Mouse (Mus musculus) ES-Bruce4 (cell line): Measurements from ENCODE around the gene Trim26.
"Not testable (repeated sequence)": the region's sequence is repeated elsewhere in the genome, so short reads cannot be mapped to it uniquely, and the experiment has no call there.

ENCODE experiments used
- CTCF ChIP-seq: IDR thresholded peaks from one replicate; pipeline ENCODE4 v1.8.1; 2011; ENCODE audit warnings: low read depth, low read length
- EP300 ChIP-seq: IDR thresholded peaks from 2 replicates; pipeline ENCODE4 v1.6.1; 2011; ENCODE audit warnings: low read depth, low read length; ENCODE audit not compliant: insufficient read depth
- POLR2A ChIP-seq: IDR thresholded peaks from one replicate; pipeline ENCODE4 v1.8.1; 2011; ENCODE audit warnings: low read length; ENCODE audit not compliant: insufficient read depth

- TF ChIP-seq CTCF = peak; percentile 40
- TF ChIP-seq EP300, POLR2A: not testable (repeated sequence)
Observed at GRCm38 (mm10) chr17:36788801-36789200, 48.1 kb upstream of the Trim26 start.
